Mouse (Mus musculus) lung, adult 2 months (tissue): ENCODE data around the gene Tmem54.

Source experiments
- CTCF ChIP-seq: fragments of 200-500 bp; IDR thresholded peaks from 2 replicates; pipeline ENCODE4 v1.5.1; 2011; ENCODE audit warnings: mild to moderate bottlenecking, low read length, control low read depth; ENCODE audit not compliant: insufficient read depth
- POLR2A ChIP-seq: fragments of 200-500 bp; IDR thresholded peaks from 2 replicates; pipeline ENCODE4 v1.6.1; 2011; ENCODE audit warnings: low read depth, mild to moderate bottlenecking, control low read depth, low read length, borderline replicate concordance; ENCODE audit errors: extremely low read depth

- TF ChIP-seq CTCF: peak; percentile 89
- TF ChIP-seq POLR2A: no peak
Measured at GRCm38 (mm10) chr4:129082379-129083115, 22.8 kb upstream of the Tmem54 start.
